Mouse (Mus musculus) thymus, postnatal 0 days (tissue): Measurements from ENCODE around the gene Srp72. TPM values are rescaled to one million over a fixed set of nuclear protein-coding genes. Genes with fewer than 3 reads are reported as not detected.

ENCODE experiments used
- DNase-seq: peaks from one replicate; pipeline ENCODE4 v3.0.0-alpha.2; 2015; ENCODE audit warnings: low spot score
- polyA plus RNA-seq: library from polyadenylated mRNA; unstranded; fragments of >200 nt; fragmentation: Nextera tagmentation; extraction: Ambion mirVana; gene quantifications from 2 replicates; pipeline ENCODE4 v1.2.1, GENCODE M21; 2015

Gene Srp72
- polyA plus RNA-seq, 1 experiment from 2014 or later: 67.9 TPM

DNA sequence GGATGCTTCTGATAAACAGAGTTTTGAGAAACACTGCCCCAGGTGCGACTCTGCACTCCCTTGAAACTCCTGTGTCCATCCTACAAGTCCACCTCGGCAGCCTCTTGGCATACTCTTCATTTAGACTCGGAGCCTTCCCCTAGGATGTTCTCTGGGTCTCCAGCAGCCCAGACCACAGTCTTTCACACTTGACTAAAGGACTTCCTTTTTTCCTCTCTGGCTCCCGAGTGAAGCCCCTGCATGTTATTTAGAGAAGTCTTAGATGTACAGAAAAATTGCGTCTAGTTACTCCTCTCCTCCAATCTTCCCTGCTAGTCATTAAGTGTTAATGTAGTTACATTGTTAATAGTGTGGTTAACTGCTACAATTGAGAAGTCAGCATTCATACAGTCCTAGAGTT lies 69.9 kb downstream of the Srp72 start:
- no peak for DNase-seq

Other genes with a start within 250 kb of the Srp72 start
- 13.5 and 14.8 TPM in 2 replicates for gene Aasdh, start 69.2 kb upstream of the Srp72 start, polyA plus RNA-seq
- gene Paics, start 23.4 kb upstream of the Srp72 start, polyA plus RNA-seq: 200 and 225 TPM in 2 replicates
- 41.7 and 45.4 TPM in 2 replicates for gene Ppat, start 23.1 kb upstream of the Srp72 start, polyA plus RNA-seq
- 0.26 TPM in 1 of 2 replicates, not detected in the other for gene Arl9, start 29.4 kb downstream of the Srp72 start, polyA plus RNA-seq
- gene Thegl, start 41.3 kb downstream of the Srp72 start, polyA plus RNA-seq: 0.10 TPM in 1 of 2 replicates, not detected in the other
- gene Hopx, start 140.4 kb downstream of the Srp72 start, polyA plus RNA-seq: 0.59 and 0.77 TPM in 2 replicates
- gene Spink2, start 236.8 kb downstream of the Srp72 start, polyA plus RNA-seq: 1.3 and 1.4 TPM in 2 replicates